Mouse (Mus musculus) cerebellum, postnatal 10 days (tissue): Measurements from ENCODE around the gene Pcid2.
"Not testable (repeated sequence)": the region's sequence is repeated elsewhere in the genome, so short reads cannot be mapped to it uniquely, and the experiment has no call there.

Source experiments
- DNase-seq, 2 experiments: peaks; one replicate each; pipeline ENCODE4 v3.0.0; 2021; ENCODE audit warnings: mixed read lengths in 2 of 2

Gene Pcid2

DNA sequence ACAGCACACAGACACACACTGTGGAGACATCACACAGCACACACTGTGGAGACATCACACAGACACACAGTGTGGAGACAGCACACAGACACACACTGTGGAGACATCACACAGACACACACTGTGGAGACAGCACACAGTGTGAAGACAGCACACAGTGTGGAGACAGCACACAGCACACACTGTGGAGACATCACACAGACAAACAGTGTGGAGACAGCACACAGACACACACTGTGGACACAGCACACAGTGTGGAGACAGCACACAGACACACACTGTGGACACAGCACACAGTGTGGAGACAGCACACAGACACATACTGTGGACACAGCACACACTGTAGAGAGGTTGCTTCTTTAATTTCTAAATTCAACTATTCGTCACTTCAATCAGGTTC lies 29.7 kb downstream of the Pcid2 start:
- not testable (repeated sequence) for DNase-seq

DNA sequence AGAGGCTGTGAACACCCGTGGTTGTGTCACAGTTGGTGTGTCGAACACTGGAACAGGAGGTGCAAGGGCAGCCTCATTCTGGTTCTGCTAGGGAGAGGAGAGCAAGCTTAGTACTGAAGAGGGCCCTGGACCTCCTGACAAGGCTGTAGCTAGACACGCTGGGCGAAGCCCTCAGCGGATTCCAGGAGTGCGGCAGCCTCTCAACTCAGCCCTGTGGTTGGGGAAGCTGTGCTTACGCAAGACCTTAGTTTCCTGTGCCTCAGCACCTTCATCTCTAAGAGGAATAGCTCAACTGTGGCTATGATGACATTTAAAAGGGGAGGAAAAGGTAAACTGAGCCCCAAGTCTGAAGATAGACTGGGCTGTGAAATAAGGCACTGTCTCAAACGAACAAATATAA lies 30.2 kb downstream of the Pcid2 start:
- DNase-seq = no peak

DNA sequence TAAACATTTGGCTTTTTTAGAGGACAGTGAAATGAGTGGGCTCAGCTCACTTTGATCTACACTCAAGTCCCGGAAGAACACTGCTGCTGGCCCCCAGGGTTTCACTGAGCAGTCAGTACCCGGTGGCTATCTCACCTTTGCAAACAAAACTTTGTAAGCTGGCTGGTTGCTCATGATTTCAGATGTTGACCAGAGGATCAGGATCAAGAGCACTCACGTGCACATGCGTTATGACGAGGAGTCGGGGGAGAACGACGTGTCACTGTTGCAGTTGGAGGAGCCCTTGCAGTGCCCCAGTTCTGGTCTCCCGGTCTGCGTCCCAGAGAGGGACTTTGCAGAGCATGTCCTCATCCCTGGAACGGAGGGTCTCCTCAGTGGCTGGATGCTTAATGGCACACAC lies 32.0 kb downstream of the Pcid2 start:
- DNase-seq = no peak

DNA sequence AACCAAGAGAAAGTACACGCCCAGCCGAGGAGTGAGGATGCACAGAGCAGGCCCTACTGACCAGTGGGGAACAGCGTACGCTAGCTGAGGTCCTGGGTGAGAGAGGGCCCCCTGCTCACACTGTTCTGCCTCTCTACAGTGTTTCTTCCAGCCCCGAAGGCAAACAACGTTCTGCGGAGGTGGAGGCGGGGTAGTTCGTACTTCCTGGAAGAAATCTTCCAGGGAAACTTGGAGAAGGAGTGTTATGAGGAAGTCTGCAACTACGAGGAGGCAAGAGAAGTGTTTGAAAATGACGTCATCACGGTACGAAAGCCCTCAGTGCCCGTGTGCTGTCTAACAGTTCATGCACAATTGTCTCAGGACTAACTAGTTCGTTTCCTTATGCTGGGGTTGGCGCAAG lies 42.1 kb downstream of the Pcid2 start:
- no peak for DNase-seq

DNA sequence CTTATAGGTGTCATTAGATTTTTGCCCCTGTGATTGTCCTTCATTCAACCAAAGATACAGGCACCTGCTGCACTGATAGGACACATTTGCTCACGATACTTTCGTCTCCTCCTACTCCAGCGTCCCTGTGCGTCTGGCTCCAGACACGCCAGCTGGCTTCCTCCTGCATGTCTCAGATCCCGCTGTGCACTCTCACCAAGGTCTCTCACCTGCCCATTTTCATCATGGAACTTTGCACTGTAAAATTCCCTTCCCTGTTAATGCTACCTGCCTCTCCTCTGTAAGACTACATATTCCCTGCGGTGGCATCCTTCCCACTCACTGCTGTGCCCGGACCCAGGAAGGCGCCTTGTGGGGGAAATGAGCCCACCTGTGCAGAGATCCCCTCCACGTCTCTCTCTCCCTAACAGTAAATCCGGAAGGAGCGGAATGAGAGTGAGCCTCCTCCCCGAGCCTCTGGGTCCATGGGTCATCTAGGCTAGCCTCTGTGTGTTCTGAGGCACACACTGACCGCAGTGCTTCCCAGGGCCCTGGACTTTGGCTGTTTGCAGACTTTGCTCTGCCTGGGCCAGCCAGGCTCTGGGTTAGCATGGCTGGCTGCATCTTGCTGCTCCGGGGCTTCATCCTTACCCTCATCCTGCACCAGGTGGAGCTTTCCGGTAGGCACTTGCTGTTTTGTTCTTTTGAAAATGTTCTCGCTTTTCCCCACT lies 44.7 kb downstream of the Pcid2 start, which contains the start of gene Proz:
Gene Proz (plus strand): TSS at position 474 of the 710 bp plus-strand sequence.
- no peak for DNase-seq

DNA sequence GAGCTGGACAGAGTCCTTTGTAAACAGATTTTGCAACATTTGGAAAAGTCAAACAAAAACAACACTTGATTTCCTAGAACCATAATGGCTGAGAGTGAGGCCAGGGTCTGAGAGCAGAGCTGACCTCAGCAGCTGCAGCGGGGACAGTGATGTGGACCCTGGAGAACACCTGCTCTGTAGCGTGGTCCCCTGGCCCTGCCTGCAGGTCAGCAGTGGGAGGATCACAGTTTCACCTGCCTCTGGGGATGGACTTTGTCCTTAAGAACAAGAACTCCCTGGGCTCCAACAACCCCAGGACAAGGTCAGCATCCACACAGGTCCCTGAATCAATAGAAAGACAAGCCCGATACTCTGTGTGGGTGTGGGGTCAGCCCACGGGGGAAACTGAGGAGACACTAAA lies 47.9 kb downstream of the Pcid2 start:
- DNase-seq = no peak

DNA sequence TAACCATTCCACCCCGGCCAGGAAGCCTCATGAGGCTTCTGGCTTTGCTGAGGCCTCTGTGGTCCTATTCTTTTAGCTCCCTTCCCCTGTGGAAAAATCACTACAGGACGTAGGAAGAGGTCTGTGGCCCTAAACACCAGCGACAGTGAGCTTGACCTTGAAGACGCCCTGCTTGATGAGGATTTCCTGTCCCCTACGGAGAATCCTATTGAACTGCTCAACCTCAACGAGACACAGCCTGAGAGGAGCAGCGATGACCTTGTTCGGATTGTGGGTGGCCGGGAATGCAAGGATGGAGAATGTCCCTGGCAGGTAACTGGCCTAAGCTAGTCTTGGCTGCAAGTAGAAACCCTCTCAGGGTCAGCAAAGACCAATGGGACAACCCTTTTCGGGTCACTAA lies 54.7 kb downstream of the Pcid2 start:
- DNase-seq = no peak

DNA sequence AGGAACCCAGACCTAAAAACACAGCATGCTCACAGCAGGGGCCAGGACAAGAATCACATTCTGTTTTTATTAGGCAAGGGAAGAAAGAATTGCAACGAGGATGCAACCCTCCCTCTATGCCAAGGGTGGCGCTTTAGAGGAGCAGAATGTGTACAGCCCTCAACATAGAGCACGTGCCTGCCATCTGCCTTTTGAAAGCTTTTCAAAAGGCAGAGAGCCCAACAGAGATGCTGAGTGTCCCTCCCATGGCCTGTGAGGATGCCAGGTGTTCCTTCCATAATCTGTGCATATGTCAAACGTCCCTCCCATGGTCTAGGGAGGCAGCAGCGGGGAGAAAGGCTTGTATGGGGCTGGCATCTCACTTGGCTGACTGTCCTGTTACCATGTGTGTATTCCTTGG lies 57.6 kb downstream of the Pcid2 start:
- DNase-seq = peak; percentile 33 to 51

DNA sequence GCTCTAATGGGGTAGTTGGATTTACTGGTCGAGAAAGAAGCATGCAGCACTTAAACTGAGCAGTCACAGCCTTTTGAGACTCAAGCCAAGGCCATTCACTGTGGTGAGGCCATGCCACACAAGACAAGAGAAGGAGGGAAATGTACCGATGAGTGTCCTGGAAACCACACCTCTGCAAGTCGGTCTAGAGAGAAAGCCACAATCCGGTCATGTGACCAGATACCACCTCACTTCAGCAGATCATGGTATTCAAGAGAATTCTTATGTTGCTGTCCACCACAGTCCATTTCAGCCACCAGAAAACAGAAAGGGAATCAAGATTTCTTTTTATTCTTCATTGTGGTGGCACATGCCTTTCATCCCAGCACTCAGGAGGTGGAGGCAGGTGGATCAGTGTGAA lies 63.8 kb downstream of the Pcid2 start:
- DNase-seq = no peak

DNA sequence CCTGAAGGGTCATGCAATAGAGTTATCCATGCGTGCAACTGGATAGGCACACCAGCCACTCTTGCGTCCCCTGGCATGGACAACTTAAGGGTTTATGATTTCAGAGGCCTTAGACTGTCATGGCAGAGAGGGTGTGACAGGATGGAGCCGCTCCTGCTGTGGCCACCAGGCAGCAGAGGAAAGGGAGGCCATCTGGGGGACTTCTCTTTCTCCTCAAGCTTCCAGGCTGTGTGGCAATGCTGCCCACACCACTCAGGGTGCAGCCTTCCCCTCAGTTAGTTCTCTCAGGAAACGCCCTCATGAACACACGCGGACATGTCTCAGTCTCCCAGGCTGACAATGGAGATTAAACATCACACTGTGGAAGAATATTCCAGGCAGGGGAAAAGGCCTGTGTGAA lies 66.2 kb downstream of the Pcid2 start:
- DNase-seq = no peak

DNA sequence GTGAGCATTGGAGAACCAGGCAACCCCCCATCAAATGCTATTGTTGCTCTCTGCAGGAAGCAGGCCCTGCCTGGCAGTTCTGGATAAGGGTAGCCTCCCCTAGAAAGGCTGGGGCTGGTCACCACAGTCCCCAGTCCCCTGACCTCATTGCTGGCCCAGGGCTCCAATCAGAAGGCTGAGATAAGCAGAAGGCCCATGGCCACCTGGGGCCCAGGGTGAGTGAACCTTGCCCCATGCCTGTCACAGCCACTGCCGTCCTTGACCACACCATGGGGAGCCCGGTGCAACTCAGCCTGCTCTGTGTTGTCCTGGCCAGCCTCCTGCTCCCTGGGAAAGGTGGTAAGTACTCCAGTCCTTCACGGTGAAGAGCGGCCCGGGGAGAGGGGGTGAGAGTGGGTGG lies 67.7 kb downstream of the Pcid2 start:
- no peak for DNase-seq

DNA sequence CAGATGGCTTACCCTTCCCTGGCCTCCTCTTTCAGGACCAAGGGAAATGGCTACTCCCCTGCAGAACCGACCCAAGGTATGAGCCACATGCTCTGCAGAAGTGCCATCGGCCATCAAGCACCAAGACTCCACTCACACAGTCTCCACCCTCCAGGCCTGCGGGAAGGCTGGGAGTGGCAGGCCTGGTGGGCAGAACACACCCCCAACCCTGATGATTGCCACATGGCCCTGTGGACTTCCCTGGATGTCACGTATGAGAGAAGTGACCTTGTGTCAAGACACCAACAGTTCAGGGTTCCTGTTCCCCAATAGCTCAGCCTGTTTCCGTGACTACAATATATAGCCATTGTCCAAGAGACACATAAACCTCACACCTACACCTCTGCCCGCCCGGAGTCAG lies 68.2 kb downstream of the Pcid2 start, which contains the start of gene F10:
Gene F10 (plus strand): TSS at position 294 of the 400 bp plus-strand sequence.
- no peak for DNase-seq

DNA sequence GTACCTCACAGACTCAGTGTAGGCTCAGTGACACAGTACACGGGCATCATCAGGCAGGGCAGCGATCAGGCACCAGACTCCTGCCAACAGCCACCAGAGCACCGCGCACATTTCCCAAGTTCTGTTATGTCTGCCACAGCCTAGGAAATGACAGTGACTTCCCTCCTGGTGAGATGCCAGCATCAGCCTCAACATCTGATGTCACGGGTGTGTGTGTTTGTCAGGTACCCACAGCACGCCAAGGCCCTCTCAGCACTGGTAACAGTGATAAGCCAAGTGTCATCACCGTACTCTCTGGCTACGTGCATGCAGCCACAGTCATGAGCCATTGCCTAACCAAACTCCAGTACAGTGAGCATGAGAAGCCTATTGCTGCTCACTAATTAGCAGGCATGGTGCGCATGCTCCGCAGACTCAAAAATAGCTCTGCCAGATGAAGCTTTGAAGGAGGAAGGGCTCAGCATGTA lies 68.9 kb downstream of the Pcid2 start:
- no peak for DNase-seq

DNA sequence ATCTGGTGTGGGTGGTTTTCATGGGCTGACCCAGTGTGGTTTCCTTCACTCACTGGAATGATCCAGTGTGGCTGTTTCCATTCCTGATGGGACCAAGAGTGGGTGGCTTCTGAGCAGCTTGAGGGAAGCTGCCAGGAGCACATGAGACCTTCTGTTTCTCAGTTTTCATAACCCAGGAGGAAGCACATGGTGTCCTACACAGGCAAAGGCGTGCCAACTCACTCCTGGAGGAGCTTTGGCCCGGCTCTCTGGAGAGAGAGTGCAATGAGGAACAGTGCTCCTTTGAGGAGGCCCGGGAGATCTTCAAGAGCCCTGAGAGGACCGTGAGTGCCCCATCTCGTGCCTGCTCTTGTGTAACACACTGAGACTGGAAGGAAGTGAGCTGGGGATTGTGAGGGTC lies 76.8 kb downstream of the Pcid2 start:
- DNase-seq = no peak

DNA sequence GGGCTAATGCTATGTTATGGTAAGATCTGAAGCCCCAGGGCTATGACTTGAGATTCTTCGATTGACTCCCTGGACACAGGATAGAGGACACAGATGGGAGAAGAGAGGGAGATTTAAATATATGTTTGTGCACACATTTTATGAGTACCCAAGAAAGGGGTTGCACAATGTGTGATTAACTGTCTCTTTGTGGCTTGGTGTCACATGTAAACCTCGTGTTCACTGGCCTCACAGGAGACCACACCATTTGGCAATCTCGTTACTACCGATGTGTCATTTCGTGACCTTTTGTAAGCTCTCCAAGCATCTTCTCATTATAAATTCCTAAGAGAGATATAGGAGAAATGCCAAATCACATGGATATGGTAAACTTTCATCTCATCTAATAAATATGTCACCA lies 77.6 kb downstream of the Pcid2 start:
- no peak for DNase-seq
